Mouse (Mus musculus): ENCODE measurements around the gene Ubfd1. TPM values are rescaled to one million over a fixed set of nuclear protein-coding genes. Genes with fewer than 3 reads are reported as not detected.

The Ubfd1 gene
- 21.1 and 37.4 TPM in 2 replicates for polyA plus RNA-seq (2012; rRNA removed; ENCODE audit: low replicate concordance)

GRCm38 (mm10) chr7:122066945-122067516 is at the start of gene Ubfd1, which contains the start of gene Ears2:
Gene Ubfd1, plus strand, starts transcription at chr7:122067175.
Gene Ears2, minus strand, starts transcription at chr7:122067263.

GRCm38 (mm10) chr7:122020667-122021354 is 46.2 kb upstream of the Ubfd1 start, which contains the start of gene Gga2:
Gene Gga2, minus strand, starts transcription at chr7:122021222.

GRCm38 (mm10) chr7:122101747-122102244 is 34.8 kb downstream of the Ubfd1 start, which contains the start of gene Ndufab1:
Gene Ndufab1, minus strand, starts transcription at chr7:122101886.

Other genes starting within 250 kb of the Ubfd1 start
- 1.0 and 20.9 TPM in 2 replicates for gene Scnn1b, start 202.1 kb upstream of the Ubfd1 start, polyA plus RNA-seq (2012; rRNA removed; ENCODE audit: low replicate concordance)
- 31.8 and 37.3 TPM in 2 replicates for gene Cog7, start 85.5 kb upstream of the Ubfd1 start, polyA plus RNA-seq (2012; rRNA removed; ENCODE audit: low replicate concordance)
- 62.6 and 79.2 TPM in 2 replicates for gene Gga2, start 46.0 kb upstream of the Ubfd1 start, polyA plus RNA-seq (2012; rRNA removed; ENCODE audit: low replicate concordance)
- gene Ears2, start 88 bp downstream of the Ubfd1 start, polyA plus RNA-seq (2012; rRNA removed; ENCODE audit: low replicate concordance), result 11.7 and 18.8 TPM in 2 replicates
- gene Ndufab1, start 34.7 kb downstream of the Ubfd1 start, polyA plus RNA-seq (2012; rRNA removed; ENCODE audit: low replicate concordance), result 376 and 402 TPM in 2 replicates
- 0.97 and 2.5 TPM in 2 replicates for gene Palb2, start 65.8 kb downstream of the Ubfd1 start, polyA plus RNA-seq (2012; rRNA removed; ENCODE audit: low replicate concordance)
- 95.6 and 109 TPM in 2 replicates for gene Dctn5, start 65.9 kb downstream of the Ubfd1 start, polyA plus RNA-seq (2012; rRNA removed; ENCODE audit: low replicate concordance)
- 2.5 and 13.8 TPM in 2 replicates for gene Plk1, start 92.3 kb downstream of the Ubfd1 start, polyA plus RNA-seq (2012; rRNA removed; ENCODE audit: low replicate concordance)
- 0.06 TPM in 1 of 2 replicates, not detected in the other for gene Ern2, start 119.0 kb downstream of the Ubfd1 start, polyA plus RNA-seq (2012; rRNA removed; ENCODE audit: low replicate concordance)
- 18.6 and 25.8 TPM in 2 replicates for gene Chp2, start 152.3 kb downstream of the Ubfd1 start, polyA plus RNA-seq (2012; rRNA removed; ENCODE audit: low replicate concordance)
- 6.5 and 18.2 TPM in 2 replicates for gene Prkcb, start 221.6 kb downstream of the Ubfd1 start, polyA plus RNA-seq (2012; rRNA removed; ENCODE audit: low replicate concordance)